Mouse (Mus musculus) olfactory bulb, adult 2 months (tissue): ENCODE results near the gene Pepd.

Experiments used
- CTCF ChIP-seq: fragments of 200-500 bp; IDR thresholded peaks from 2 replicates; pipeline ENCODE4 v1.5.1; 2012; ENCODE audit warnings: low read depth, mild to moderate bottlenecking, low read length, moderate library complexity; ENCODE audit not compliant: insufficient read depth
- POLR2A ChIP-seq: fragments of 200-500 bp; IDR thresholded peaks from 2 replicates; pipeline ENCODE4 v1.6.1; 2012; ENCODE audit warnings: mild to moderate bottlenecking, low read depth, low read length, moderate library complexity; ENCODE audit not compliant: insufficient read depth

DNA sequence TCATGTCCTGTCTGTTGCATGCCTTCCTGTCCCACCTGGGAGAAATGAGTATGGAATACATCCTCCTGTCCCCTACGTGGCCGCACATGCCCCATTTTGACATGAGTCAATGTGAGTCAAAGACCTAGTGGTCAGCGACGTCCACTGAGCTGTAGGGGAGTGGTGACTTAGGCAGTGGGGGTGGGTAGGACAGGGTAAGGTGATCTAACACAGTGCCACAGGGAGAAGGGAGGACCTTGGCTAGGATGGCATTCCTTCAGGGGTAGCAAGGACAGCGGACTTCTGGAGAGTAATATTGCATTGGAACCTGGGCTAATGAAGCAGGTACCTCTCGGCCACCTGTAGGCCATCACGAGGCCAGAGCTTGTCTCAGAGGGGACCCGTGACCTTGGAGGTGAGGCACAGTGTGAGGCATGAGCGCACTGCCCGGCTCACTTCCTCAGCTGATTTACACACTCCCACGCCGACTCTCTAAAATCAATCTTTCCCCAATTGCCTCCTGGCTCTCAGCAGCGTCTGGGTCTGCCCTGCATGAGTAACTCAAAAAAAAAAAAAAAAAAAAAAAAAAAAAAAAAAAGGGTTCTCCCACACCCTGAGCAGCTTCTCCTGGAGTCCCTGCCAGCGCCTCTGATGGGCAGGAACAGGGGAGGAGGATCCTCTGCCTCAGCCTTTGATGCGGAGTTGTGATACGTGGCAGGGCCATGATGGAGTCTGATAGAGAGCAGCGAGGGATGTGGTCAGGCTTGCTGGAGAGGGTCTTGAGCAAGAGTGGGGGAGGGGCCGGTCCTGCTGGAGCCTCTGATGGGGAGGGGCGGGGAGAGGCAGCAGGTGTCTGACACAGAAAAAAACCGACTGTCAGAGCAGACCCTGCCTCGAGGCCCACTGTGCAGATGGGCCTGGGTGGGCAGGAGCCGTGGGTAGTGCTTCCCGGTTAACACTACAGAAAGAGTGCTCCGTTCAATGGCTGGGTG is 1.8 kb upstream of the Pepd start:
- TF ChIP-seq CTCF (no peak), POLR2A (no peak)
